Mouse (Mus musculus): ENCODE data around the gene Rdh12. TPM values are rescaled to one million over a fixed set of nuclear protein-coding genes. Genes with fewer than 3 reads are reported as not detected.

Gene Rdh12
- total RNA-seq, 2 experiments from 2014 or later, result 1.2 TPM; not detected in 1

DNA sequence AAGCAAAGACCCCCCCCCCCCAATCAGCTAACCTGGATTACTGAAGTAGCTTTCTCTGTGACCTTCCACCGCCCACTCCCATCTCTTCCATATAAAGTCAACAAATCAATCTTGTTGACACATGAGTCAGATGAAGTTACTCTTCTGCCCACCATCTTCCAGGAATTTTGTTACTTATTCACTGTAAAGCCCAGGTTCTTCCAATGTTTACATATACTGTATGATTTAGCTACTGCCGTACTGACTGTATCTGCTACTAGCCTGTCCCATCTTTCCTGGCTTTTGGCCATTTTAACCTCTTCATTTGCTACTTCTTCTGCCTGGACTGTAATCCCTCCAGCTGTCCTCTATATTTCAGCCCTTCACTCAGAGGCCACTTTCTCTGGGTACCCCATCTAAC, 33.3 kb downstream of the Rdh12 start:
- no peak for ATAC-seq (replicated peaks; ENCODE audit: low FRiP score, low TSS enrichment, poor library complexity, severe bottlenecking)

GRCm38 (mm10) chr12:79242921-79243320, 34.2 kb downstream of the Rdh12 start:
- ATAC-seq (replicated peaks; ENCODE audit: low FRiP score, low TSS enrichment, poor library complexity, severe bottlenecking), result no peak

GRCm38 (mm10) chr12:79248110-79248509, 39.4 kb downstream of the Rdh12 start:
- ATAC-seq (replicated peaks; ENCODE audit: low FRiP score, low TSS enrichment, poor library complexity, severe bottlenecking), result no peak

DNA sequence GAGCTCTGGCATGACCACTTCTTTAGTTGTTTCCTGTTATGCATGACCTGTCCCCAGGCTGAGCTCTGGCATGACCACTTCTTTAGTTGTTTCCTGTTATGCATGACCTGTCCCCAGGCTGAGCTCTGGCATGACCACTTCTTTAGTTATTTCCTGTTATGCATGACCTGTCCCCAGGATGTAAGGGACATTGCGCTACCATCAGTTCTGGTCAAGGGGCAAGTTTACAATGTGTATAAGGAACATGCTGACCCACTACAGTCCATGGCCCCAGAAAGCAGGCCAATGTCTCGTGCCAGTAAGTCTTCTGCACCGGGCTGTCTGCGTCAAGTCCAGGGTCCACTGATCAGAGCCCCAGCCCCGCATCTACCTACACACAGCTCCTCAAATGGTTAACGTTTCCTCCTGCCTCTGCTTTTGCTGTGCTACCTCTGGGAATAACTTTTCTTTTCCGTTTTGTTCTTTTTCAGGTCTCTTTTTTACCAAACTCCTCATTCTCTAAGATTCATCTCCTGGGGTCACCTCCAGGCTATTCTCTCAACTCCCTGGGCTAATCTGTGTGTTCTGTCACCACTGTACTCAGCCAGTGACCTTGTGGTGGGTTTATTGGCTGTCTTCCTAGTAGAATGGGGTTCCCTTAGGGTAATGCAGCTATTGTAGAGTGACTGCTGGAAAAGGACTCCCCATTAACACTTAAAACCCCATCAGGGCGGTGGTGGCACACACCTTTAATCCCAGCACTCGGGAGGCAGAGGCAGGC, 44.8 kb downstream of the Rdh12 start:
- no peak for ATAC-seq (replicated peaks; ENCODE audit: low FRiP score, low TSS enrichment, poor library complexity, severe bottlenecking)

GRCm38 (mm10) chr12:79254975-79255374, 46.3 kb downstream of the Rdh12 start:
- ATAC-seq (replicated peaks; ENCODE audit: low FRiP score, low TSS enrichment, poor library complexity, severe bottlenecking), result no peak

DNA sequence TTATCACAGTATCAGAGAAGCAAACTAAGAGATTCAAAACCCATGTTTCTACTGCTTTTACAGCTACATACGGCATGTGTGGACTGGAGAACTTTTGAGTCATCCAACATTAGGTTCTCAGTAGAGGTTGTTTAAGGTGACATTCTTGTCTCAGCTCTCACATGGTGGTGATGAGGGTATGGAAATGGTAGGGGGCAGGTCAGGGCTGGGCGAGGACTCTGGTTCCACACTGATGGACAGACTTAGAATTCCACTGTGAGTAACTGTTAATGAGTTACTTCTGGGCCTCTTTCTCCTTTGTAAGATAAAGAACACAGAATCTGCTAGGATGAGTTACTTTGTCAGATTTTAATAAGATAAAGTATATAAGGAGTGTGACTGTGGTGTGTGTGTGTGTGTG, 51.4 kb downstream of the Rdh12 start:
- ATAC-seq (replicated peaks; ENCODE audit: low FRiP score, low TSS enrichment, poor library complexity, severe bottlenecking), result no peak

GRCm38 (mm10) chr12:79261035-79261434, 52.3 kb downstream of the Rdh12 start:
- ATAC-seq (replicated peaks; ENCODE audit: low FRiP score, low TSS enrichment, poor library complexity, severe bottlenecking), result peak; percentile 52; the same call in 1 of the 2 replicates

Other genes starting within 250 kb of the Rdh12 start
- 12.2 and 22.1 TPM in 2 replicates for gene Tmem229b, start 201.3 kb upstream of the Rdh12 start, total RNA-seq (2014; fragmentation: Nextera tagmentation)
- 8.5 and 10.6 TPM in 2 replicates for gene Tmem229b, start 201.3 kb upstream of the Rdh12 start, total RNA-seq (2017)
- not detected in 2 replicates for gene Plekhh1, start 179.8 kb upstream of the Rdh12 start, total RNA-seq (2014; fragmentation: Nextera tagmentation)
- not detected in 2 replicates for gene Plekhh1, start 179.8 kb upstream of the Rdh12 start, total RNA-seq (2017)
- gene Pigh, start 119.3 kb upstream of the Rdh12 start, total RNA-seq (2014; fragmentation: Nextera tagmentation), result 6.8 and 11.0 TPM in 2 replicates
- 12.7 and 13.0 TPM in 2 replicates for gene Pigh, start 119.3 kb upstream of the Rdh12 start, total RNA-seq (2017)
- not detected in 2 replicates for gene Arg2, start 78.1 kb upstream of the Rdh12 start, total RNA-seq (2014; fragmentation: Nextera tagmentation)
- gene Arg2, start 78.1 kb upstream of the Rdh12 start, total RNA-seq (2017), result not detected in 2 replicates
- gene Vti1b, start 36.2 kb upstream of the Rdh12 start, total RNA-seq (2014; fragmentation: Nextera tagmentation), result 40.5 and 50.0 TPM in 2 replicates
- 141 and 215 TPM in 2 replicates for gene Vti1b, start 36.2 kb upstream of the Rdh12 start, total RNA-seq (2017)
- gene Rdh11, start 16.6 kb upstream of the Rdh12 start, total RNA-seq (2014; fragmentation: Nextera tagmentation), result 17.3 and 24.7 TPM in 2 replicates
- 29.6 and 30.5 TPM in 2 replicates for gene Rdh11, start 16.6 kb upstream of the Rdh12 start, total RNA-seq (2017)
- 27.5 and 28.6 TPM in 2 replicates for gene Zfyve26, start 87.4 kb downstream of the Rdh12 start, total RNA-seq (2014; fragmentation: Nextera tagmentation)
- 16.4 and 22.3 TPM in 2 replicates for gene Zfyve26, start 87.4 kb downstream of the Rdh12 start, total RNA-seq (2017)
- 13.5 and 20.9 TPM in 2 replicates for gene Rad51b, start 88.4 kb downstream of the Rdh12 start, total RNA-seq (2014; fragmentation: Nextera tagmentation)
- gene Rad51b, start 88.4 kb downstream of the Rdh12 start, total RNA-seq (2017), result 9.4 and 10.0 TPM in 2 replicates

Measured in megakaryocyte-erythroid progenitor cell, adult 5-6 weeks (primary cell).